Mouse (Mus musculus): Measurements from ENCODE around the gene Rora. TPM values are rescaled to one million over a fixed set of nuclear protein-coding genes. Genes with fewer than 3 reads are reported as not detected.

Gene Rora
- total RNA-seq, 2 experiments from 2014 or later = 94.6 to 95.7 TPM

- no peak for DNase-seq (ENCODE audit: low spot score in 2 of 2)
Observed at GRCm38 (mm10) chr9:68876289-68876688, 222.7 kb downstream of the Rora start.

- no peak for DNase-seq (ENCODE audit: low spot score in 2 of 2)
Observed at GRCm38 (mm10) chr9:68881896-68882295, 228.3 kb downstream of the Rora start.

DNA sequence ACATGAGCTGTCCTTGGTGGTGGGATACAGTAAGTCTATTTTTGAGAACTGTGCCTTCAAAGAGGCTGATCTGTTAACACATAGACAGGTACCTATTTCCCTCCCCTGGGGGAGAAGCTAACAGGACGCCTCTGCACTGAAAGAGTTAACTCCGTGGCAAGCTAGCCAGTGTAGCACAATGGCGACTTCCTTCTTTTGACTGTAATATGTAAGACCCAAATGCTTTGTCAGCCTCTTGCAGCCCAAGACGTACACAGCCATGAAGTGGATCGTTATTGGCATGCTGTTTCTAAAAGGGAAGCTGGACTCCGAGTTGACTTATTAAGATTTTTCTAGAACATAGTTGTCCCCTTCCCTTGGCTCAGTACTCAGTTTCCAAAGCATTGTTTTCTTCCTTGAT, 229.4 kb downstream of the Rora start:
- DNase-seq (ENCODE audit: low spot score in 2 of 2) = no peak

GRCm38 (mm10) chr9:68883687-68884086, 230.1 kb downstream of the Rora start:
- DNase-seq (ENCODE audit: low spot score in 2 of 2) = no peak

DNA sequence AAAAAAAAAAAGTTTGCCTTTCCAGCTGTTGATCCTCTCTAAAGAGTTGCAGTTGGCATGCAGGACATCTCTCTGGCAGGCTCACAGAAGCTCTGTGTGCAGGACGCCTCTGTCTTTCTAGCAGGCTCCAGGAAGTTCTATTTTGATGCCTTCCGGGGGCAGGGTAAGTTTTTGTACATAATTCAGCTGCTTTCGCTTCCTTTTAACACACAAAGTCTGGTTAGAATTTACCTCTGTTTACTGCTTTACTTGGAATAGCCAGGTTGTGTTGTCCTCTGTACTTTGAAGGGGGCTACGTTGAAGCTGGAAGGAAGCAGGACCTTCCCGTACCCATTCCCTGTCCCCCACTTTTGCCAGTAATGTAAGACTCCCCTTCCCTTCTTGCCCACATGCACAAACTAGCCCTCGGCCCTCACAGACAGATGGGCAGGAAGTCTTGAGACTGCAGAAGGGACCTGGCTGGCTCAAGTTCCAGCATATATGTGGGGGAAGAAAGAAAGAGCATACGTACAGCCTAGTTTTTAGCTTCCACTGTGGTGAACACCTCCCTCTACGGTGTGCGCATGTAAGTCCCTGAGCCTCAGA, 231.0 kb downstream of the Rora start:
- DNase-seq (ENCODE audit: low spot score in 2 of 2) = no peak

DNA sequence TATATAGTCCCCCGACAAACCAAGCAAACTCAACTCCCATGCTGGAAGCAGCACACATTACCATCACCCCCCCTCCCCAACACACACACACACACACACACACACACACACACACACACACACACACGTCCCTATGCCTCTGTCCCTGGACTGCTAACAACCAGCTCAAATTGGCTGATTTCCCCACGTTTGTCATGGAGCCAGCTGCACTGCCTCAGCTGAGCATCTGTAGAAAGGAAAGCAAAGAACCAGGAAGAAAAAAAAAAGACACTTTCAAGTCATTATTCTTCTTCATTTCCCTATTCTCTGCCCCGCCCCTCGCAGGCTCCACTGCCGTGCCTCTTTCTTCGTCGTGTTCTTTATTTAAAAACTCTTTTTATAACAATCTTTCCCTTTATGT, 235.1 kb downstream of the Rora start:
- DNase-seq (ENCODE audit: low spot score in 2 of 2) = no peak

DNA sequence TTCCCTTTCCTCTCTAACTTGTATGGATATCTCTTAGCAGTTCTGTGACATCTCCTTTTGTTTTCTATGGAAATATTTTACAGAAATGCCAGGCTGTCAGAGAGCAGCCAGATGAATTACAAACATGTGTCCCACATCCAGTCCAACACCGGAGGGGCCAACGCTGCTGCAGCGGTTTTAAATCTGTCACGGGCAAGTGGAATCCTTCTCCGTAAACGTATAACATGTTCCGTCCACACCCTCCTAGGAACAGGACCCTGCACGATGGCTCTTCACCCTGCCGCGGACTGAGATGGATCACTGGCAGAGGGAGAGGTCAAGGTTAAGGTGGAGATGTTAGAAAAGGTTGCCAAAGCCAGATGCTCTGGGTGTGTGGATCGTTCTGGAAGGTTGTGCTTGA, 237.8 kb downstream of the Rora start:
- DNase-seq (ENCODE audit: low spot score in 2 of 2) = no peak

DNA sequence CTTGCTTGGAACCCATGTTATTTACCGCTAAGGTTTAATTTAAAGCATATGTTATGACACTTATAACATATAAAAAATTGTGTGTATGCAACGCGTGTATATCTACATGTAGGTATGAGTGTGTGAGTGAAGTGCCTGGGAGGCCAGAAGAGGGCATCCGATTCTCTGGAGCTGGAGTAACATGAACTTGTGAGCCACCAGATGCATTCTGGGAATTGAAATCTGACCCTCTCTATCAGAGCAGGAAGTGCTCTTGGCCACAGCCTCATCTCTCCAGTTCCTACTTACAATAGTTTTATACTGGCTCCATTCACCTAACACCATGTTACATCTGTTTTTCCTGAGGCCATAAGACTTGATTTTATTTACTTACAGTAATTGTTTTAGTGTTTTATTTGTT, 238.8 kb downstream of the Rora start:
- DNase-seq (ENCODE audit: low spot score in 2 of 2) = no peak

DNA sequence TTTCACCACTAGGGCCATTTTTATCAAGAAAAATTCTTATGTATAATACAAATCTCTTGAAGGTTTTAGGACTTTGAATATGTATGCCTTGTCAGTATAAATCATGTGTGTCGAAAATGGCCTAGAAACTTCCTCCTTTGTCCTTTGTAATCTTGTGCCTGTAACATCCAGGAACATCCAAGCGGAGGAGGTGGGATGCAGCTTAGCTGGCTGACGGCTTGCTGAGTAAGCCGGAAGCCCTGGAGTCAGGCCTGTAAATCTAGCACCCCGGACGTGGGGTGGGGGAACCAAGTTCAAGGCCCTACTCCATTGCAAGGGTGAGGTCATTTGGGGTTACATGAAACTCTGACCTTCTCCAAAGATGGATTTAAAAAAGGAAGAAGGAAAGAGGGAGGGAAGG, 239.3 kb downstream of the Rora start:
- DNase-seq (ENCODE audit: low spot score in 2 of 2) = no peak

DNA sequence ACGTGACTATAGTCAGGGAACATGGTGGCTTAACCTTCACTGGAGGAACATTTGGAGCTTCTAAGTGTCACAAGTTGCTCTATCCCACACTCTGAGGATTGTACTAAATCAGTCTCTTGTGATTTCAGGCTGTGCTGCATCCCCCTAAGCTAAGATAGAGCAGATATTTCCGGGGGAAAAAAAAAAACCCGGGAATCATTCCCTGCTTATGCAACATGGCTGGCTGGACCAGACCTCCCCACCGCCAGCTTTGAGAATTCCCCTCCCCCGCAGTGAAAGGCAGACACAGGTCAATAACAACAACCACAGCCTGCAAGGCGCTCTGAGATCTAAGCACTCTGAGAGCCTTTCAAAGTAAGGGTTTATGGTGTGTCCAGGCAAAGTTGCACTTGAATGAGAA, 244.7 kb downstream of the Rora start:
- DNase-seq (ENCODE audit: low spot score in 2 of 2) = no peak

GRCm38 (mm10) chr9:68899525-68900222, 246.1 kb downstream of the Rora start:
- no peak for DNase-seq (ENCODE audit: low spot score in 2 of 2)

DNA sequence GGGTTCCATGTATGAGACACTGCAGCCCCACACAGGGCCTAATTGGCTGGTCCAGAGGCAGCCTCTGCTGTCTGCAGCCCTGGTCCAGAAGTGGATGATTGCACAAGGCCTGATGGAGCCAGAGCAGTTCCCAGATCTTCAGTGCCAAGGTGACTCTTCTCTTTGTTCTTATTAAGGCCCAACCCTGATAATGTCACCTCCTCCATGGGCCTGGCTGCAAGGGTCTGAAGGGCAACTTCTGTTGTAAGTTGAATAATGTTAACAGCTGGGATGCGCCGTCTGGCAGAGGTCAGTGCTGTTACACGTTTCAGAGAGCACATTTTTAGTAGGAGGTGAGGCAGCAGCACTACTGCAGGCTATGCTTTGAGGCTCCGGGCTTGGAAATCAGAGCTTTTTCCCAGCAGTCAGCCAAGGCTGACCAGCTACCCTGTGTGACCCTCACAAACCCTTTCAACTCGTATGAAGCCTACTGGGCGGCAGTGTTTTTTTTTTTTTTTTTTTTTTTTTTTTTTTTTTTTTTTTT, 252.8 kb downstream of the Rora start:
- DNase-seq (ENCODE audit: low spot score in 2 of 2) = no peak

DNA sequence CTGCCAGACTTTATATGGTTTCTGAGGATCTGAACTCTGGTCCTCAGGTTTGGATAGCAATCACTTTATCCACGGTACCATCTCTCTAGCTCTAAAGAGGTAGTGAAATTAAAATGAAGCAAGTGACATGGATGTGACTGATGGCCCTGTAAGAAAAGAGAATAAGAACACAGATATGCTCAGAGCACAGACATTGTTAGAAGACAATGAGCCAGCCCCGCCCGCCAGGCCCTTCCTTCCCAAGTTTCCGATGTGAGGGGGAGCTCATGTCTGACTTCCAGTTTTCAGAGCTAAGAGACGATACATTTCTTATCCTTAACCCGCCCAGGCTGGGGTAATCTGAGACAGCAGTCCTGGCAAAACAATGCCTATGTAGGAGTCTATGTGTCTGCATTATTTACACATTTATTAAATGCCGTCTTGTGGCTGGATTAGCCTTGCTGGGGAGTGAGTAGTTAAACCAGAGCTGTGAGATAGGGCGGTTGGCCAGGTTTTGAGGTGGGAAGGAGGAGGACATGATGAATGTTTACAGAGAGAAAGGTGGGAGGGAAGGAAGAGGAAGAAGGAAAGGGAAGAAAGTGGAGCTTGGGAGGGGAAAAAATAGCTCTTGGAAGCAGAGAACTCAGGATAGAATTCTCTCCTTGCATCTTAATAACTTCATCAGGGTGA, 259.0 kb downstream of the Rora start:
- DNase-seq (ENCODE audit: low spot score in 2 of 2) = no peak

DNA sequence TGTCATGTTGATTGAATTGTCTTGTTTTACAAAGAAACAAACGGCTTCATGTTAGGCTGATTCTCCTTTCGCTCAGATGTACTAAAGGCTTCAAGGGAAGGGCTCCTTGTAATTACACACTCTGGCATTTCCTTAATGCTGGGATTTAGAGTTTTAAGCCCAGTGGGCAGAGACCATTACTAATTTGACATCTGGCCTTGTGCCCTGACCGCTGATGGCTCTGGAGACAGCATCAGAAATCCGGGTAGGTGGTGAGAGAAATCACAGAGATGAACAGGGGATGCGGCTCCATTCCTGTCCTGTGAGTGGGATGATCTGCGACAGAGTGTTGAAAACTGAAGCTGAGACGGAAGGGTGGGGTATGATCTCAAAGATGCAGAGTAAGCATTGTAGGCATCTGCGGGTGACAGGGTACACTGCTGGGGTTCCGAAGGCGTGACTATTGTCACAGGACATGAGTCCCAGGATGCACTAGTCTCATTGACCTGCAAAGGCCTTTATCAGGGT, 259.7 kb downstream of the Rora start:
- no peak for DNase-seq (ENCODE audit: low spot score in 2 of 2)

DNA sequence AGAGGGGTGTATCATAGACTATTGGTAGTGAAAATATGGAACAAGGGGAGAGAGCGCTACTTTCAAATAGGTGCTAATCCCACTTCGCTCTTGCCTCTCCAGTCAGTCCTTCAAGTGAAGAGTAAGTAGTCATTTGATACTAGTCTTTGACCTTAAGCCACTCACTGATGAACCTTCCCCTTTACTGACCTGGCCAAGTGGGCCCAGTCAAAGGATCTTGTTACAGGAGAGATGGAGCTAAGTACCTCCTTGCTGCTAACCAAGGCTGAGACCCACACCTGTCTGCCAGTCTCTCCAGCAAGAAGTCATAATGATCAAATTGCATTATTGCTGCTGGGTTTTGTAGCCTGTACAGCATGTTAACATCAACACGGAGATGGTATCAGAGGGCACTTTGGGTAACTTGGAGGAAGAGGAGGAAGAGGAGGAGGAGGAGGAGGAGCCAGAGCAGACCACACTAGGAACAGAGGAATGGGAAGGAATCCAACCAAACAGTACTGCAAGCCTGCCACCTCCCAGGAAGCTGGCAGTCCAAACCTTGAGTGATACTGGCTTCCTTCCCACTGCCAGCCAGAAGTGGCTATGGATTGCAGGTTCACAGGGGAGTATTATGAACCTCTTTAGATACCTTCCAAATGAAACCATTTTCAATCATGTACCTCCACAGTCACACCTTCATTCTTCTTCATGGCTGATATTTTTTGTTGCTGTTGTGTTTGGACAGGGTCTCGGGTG, 261.1 kb downstream of the Rora start:
- DNase-seq (ENCODE audit: low spot score in 2 of 2) = no peak

GRCm38 (mm10) chr9:68916741-68917140, 263.2 kb downstream of the Rora start:
- no peak for DNase-seq (ENCODE audit: low spot score in 2 of 2)

DNA sequence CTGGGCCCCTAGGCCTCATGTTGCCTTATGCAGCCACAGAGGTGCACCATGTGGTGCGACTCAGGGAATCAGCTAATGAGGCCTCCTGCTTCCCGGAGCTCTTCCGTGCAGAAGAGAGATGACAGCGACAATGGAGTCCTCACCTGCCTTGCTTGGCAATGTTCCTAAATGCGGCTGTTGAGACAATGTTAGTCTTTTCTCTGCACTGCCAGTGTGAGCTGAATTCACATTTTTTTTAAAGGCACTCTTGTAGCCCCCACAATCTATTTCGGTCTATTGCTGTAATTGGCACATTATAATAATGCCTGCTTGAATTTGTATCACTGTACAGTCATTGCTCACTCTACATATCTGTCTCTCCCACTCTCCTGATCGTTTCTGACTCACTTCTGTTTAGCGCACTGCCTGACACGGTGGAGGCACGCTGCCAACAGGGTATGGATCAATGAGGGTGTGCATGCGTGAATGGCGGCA, 269.6 kb downstream of the Rora start:
- no peak for DNase-seq (ENCODE audit: low spot score in 2 of 2)

- DNase-seq (ENCODE audit: low spot score in 2 of 2) = no peak
Observed at GRCm38 (mm10) chr9:68926406-68926805, 272.8 kb downstream of the Rora start.

DNA sequence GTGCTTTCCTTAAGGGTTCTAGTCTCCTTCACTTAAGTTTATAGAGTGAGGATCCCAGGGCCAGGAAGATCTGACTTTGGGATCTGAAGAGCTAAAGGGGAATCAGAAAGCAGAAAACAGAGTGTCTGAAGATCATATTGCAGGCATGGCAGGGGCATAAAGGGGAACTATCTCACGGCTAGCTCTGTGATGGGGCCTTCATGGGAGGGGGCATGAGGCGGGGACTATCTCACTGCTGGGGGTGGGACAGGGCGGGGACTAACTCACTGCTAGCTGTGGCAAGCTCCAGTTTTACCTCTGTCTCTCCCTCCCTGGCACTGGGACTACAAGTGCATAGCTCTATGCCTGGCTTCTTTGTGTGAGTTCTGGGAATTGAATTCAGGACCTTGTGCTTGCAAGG, 279.6 kb downstream of the Rora start:
- DNase-seq (ENCODE audit: low spot score in 2 of 2) = no peak

DNA sequence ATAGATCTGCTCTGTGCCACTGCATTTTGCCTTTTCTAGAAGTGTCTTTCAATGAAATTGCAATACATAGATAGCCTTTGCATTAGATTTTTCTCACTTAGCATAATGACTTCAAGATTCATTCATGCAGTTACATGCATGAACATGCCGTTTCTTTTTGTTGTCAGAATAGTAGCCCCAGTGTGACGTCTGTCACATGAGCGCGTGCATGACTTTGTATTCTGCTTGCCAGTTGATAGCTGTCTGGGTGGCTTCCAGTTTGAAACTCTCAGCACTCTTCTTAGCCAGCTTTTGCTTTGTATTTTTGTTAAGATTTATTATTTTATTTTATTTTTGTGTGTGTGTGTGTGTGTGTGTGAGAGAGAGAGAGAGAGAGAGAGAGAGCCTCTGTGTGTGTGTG, 280.7 kb downstream of the Rora start:
- no peak for DNase-seq (ENCODE audit: low spot score in 2 of 2)

DNA sequence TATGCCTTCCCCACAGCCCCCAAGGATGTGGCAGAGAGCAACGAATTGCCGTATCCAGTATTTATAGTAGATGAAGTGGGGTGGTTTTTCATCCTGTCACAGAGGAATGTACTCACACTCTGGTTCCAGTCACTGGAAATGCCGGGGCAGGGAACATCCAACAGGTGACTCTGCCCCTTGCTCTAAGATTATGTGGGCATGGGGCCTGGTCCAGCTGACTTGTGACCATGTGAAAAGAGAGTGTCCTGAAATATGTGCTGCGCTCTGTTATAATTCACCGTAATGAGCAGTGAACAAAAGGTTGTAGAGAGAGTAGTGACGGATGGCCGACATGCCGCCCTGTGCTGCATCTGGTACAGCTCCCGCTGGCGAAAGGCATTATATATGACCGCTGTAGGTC, 282.0 kb downstream of the Rora start:
- DNase-seq (ENCODE audit: low spot score in 2 of 2) = no peak

Data from adrenal gland, postnatal 4 days (tissue).